Mouse (Mus musculus): Measurements from ENCODE around the gene Nhej1. TPM values are rescaled to one million over a fixed set of nuclear protein-coding genes. Genes with fewer than 3 reads are reported as not detected.

The Nhej1 gene
- polyA plus RNA-seq, 1 experiment from 2014 or later = 11.1 TPM

- 53% methylated on average over 4 of the region's 4 CpGs for WGBS
- no peaks in the 10 kb centered on the region for H3K27me3 ChIP-seq (replicated peaks; ENCODE audit: low read depth, poor library complexity, severe bottlenecking)
- no peaks in the 10 kb centered on the region for H3K36me3 ChIP-seq (replicated peaks)
- no peak overlapping the region for H3K27ac ChIP-seq (replicated peaks)
- H3K4me1 ChIP-seq = 0 out of 2 replicates have a peak, but pooled peaks cover 2% of the 10 kb centered on the region
- DNase-seq (ENCODE audit: low spot score) = no peak
- no peaks in the 10 kb centered on the region for H3K9me3 ChIP-seq
- H3K4me3 ChIP-seq = no peak overlapping the region
Measured at GRCm38 (mm10) chr1:75006016-75006415, 119.0 kb downstream of the Nhej1 start.

GRCm38 (mm10) chr1:75001183-75001582 is 123.8 kb downstream of the Nhej1 start:
- Histone ChIP-seq H3K36me3 (replicated peaks) (no peaks in the 10 kb centered on the region), H3K27ac (replicated peaks) (no peak overlapping the region), H3K27me3 (replicated peaks; ENCODE audit: low read depth, poor library complexity, severe bottlenecking) (no peaks in the 10 kb centered on the region), H3K4me3 (no peak overlapping the region), H3K4me1 (0 out of 2 replicates have a peak, but pooled peaks cover 2% of the 10 kb centered on the region), H3K9me3 (no peaks in the 10 kb centered on the region)
- DNase-seq (ENCODE audit: low spot score) = no peak
- WGBS = 61% methylated on average over 6 of the region's 6 CpGs

GRCm38 (mm10) chr1:75000496-75000895 is 124.5 kb downstream of the Nhej1 start:
- H3K9me3 ChIP-seq = no peaks in the 10 kb centered on the region
- H3K27me3 ChIP-seq (replicated peaks; ENCODE audit: low read depth, poor library complexity, severe bottlenecking) = no peaks in the 10 kb centered on the region
- DNase-seq (ENCODE audit: low spot score) = peak; percentile 58
- H3K4me1 ChIP-seq = 0 out of 2 replicates have a peak, but pooled peaks cover 2% of the 10 kb centered on the region
- H3K4me3 ChIP-seq = no peak overlapping the region
- no peak overlapping the region for H3K27ac ChIP-seq (replicated peaks)
- no peaks in the 10 kb centered on the region for H3K36me3 ChIP-seq (replicated peaks)
- 4% methylated on average over 1 of the region's 1 CpGs for WGBS

GRCm38 (mm10) chr1:74999173-74999572 is 125.8 kb downstream of the Nhej1 start:
- Histone ChIP-seq H3K9me3 (no peaks in the 10 kb centered on the region), H3K27me3 (replicated peaks; ENCODE audit: low read depth, poor library complexity, severe bottlenecking) (no peaks in the 10 kb centered on the region), H3K36me3 (replicated peaks) (no peaks in the 10 kb centered on the region), H3K4me3 (no peak overlapping the region), H3K27ac (replicated peaks) (no peak overlapping the region), H3K4me1 (0 out of 2 replicates have a peak, but pooled peaks cover 2% of the 10 kb centered on the region)
- DNase-seq (ENCODE audit: low spot score) = no peak
- WGBS = 91% methylated on average over 5 of the region's 5 CpGs

- Histone ChIP-seq H3K4me1 (peaks cover 3% of the 10 kb centered on the region; the same call in 1 of the 2 replicates), H3K9me3 (no peaks in the 10 kb centered on the region), H3K4me3 (no peak overlapping the region), H3K27ac (replicated peaks) (no peak overlapping the region), H3K27me3 (replicated peaks; ENCODE audit: low read depth, poor library complexity, severe bottlenecking) (no peaks in the 10 kb centered on the region), H3K36me3 (replicated peaks) (no peaks in the 10 kb centered on the region)
- 82% methylated on average over 2 of the region's 2 CpGs for WGBS
- DNase-seq (ENCODE audit: low spot score) = no peak
Measured at GRCm38 (mm10) chr1:74997231-74997630, 127.8 kb downstream of the Nhej1 start.

GRCm38 (mm10) chr1:74977001-74977400 is 148.0 kb downstream of the Nhej1 start:
- Histone ChIP-seq H3K27ac (replicated peaks) (no peak overlapping the region), H3K27me3 (replicated peaks; ENCODE audit: low read depth, poor library complexity, severe bottlenecking) (no peaks in the 10 kb centered on the region), H3K9me3 (no peaks in the 10 kb centered on the region), H3K4me3 (no peak overlapping the region), H3K4me1 (peaks cover 14% of the 10 kb centered on the region), H3K36me3 (replicated peaks) (no peaks in the 10 kb centered on the region)
- no peak for DNase-seq (ENCODE audit: low spot score)
- WGBS = 69% methylated on average over 8 of the region's 8 CpGs

GRCm38 (mm10) chr1:74975936-74976335 is 149.1 kb downstream of the Nhej1 start:
- no peaks in the 10 kb centered on the region for H3K27me3 ChIP-seq (replicated peaks; ENCODE audit: low read depth, poor library complexity, severe bottlenecking)
- H3K4me1 ChIP-seq = peaks cover 18% of the 10 kb centered on the region
- no peak overlapping the region for H3K4me3 ChIP-seq
- H3K36me3 ChIP-seq (replicated peaks) = no peaks in the 10 kb centered on the region
- no peak for DNase-seq (ENCODE audit: low spot score)
- no peak overlapping the region for H3K27ac ChIP-seq (replicated peaks)
- 92% methylated on average over 1 of the region's 1 CpGs for WGBS
- no peaks in the 10 kb centered on the region for H3K9me3 ChIP-seq

GRCm38 (mm10) chr1:74973590-74973989 is 151.4 kb downstream of the Nhej1 start:
- no peak for DNase-seq (ENCODE audit: low spot score)
- H3K4me3 ChIP-seq = no peak overlapping the region
- no peaks in the 10 kb centered on the region for H3K9me3 ChIP-seq
- no peak overlapping the region for H3K27ac ChIP-seq (replicated peaks)
- 79% methylated on average over 6 of the region's 6 CpGs for WGBS
- peaks cover 11% of the 10 kb centered on the region for H3K4me1 ChIP-seq
- H3K27me3 ChIP-seq (replicated peaks; ENCODE audit: low read depth, poor library complexity, severe bottlenecking) = no peaks in the 10 kb centered on the region
- no peaks in the 10 kb centered on the region for H3K36me3 ChIP-seq (replicated peaks)

GRCm38 (mm10) chr1:74971353-74972050 is 153.5 kb downstream of the Nhej1 start:
- no peaks in the 10 kb centered on the region for H3K9me3 ChIP-seq
- no peak for DNase-seq (ENCODE audit: low spot score)
- WGBS = 67% methylated on average over 4 of the region's 4 CpGs
- peaks cover 5% of the 10 kb centered on the region; the same call in 1 of the 2 replicates for H3K4me1 ChIP-seq
- H3K27me3 ChIP-seq (replicated peaks; ENCODE audit: low read depth, poor library complexity, severe bottlenecking) = 0 out of 2 replicates have a peak, but pooled peaks cover 6% of the 10 kb centered on the region
- no peaks in the 10 kb centered on the region for H3K36me3 ChIP-seq (replicated peaks)
- no peak overlapping the region for H3K27ac ChIP-seq (replicated peaks)
- no peak overlapping the region for H3K4me3 ChIP-seq

- H3K36me3 ChIP-seq (replicated peaks) = no peaks in the 10 kb centered on the region
- H3K9me3 ChIP-seq = no peaks in the 10 kb centered on the region
- peaks cover 28% of the 10 kb centered on the region for H3K27me3 ChIP-seq (replicated peaks; ENCODE audit: low read depth, poor library complexity, severe bottlenecking)
- H3K4me3 ChIP-seq = no peak overlapping the region
- DNase-seq (ENCODE audit: low spot score) = no peak
- H3K27ac ChIP-seq (replicated peaks) = no peak overlapping the region
- H3K4me1 ChIP-seq = peaks cover 11% of the 10 kb centered on the region
- 76% methylated on average over 8 of the region's 8 CpGs for WGBS
Measured at GRCm38 (mm10) chr1:74967962-74968580, 156.9 kb downstream of the Nhej1 start.

GRCm38 (mm10) chr1:74964494-74965215 is 160.3 kb downstream of the Nhej1 start:
- H3K27ac ChIP-seq (replicated peaks) = 0 out of 2 replicates have a peak overlapping the region, but pooled peaks have one; percentile 57
- peaks cover 6% of the 10 kb centered on the region for H3K4me1 ChIP-seq
- 17% methylated on average over 16 of the region's 16 CpGs for WGBS
- peak; percentile 83 for DNase-seq (ENCODE audit: low spot score)
- peaks cover 34% of the 10 kb centered on the region for H3K27me3 ChIP-seq (replicated peaks; ENCODE audit: low read depth, poor library complexity, severe bottlenecking)
- H3K9me3 ChIP-seq = no peaks in the 10 kb centered on the region
- no peaks in the 10 kb centered on the region for H3K36me3 ChIP-seq (replicated peaks)
- H3K4me3 ChIP-seq = peak overlapping the region; percentile 47

- Histone ChIP-seq H3K27me3 (replicated peaks; ENCODE audit: low read depth, poor library complexity, severe bottlenecking) (peaks cover 41% of the 10 kb centered on the region), H3K4me1 (peaks cover 6% of the 10 kb centered on the region), H3K27ac (replicated peaks) (no peak overlapping the region), H3K9me3 (no peaks in the 10 kb centered on the region), H3K36me3 (replicated peaks) (no peaks in the 10 kb centered on the region), H3K4me3 (no peak overlapping the region)
- DNase-seq (ENCODE audit: low spot score) = no peak
- 96% methylated on average over 5 of the region's 5 CpGs for WGBS
Measured at GRCm38 (mm10) chr1:74962853-74963227, 162.2 kb downstream of the Nhej1 start.
